Comparison of ENCODE assay signal across 18 mouse cellular contexts in the genomic region with DNA sequence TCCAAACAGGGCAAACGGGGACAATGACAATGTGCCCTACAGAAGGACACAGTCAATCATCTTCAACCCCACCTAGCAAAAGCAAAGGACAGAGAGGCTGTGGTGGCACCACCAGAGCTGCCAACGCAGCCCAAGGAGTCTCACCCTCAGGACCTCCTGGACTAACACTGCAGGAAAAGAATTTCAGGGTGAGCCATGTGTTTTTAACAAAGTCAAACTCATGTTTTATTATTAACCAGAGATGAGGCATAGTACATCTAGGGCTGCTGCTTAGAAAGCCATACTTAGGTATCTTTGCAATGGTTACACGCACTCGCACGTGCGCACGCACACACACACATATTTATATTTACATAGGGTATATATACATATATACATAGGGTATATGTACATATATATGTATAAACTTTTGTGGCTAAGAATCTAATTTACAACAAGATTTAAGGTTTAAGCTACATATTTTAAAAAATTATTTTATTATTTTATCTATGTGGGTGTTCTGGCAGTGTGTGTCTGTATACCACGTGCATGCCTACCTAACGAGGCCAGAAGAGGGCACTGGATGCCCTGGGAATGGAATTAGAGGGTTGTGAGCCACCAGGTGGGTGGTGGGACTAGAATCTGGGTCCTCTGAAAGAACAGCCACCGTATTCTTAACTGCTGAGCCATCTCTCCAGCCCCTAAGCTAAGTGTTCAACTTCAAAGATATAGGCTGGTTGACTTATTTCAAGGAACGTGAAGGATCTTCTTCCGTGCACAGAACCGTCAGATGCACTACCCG. TPM values are rescaled to one million over a fixed set of nuclear protein-coding genes. Genes with fewer than 3 reads are reported as not detected.
DNase-seq lines count a peak whose midpoint lies in the region; TF ChIP-seq lines count a peak whose summit lies in the region.
"Had no signal": no experiment of that assay in that cellular context is flagged by ENCODE, and none has a peak within 500 bp of the region (broad histone marks: within the 10 kb centered on the region; RNA-seq: fewer than 3 reads in every experiment).

No protein-coding gene starts in this region.

- peaks cover 8 to 15% of the 10 kb centered on the region in 2 experiments for H3K4me1 ChIP-seq in MEL (ENCODE audit: control insufficient read depth in 1 of 2, insufficient read depth in 2 of 2, low read length in 2 of 2)
- H3K4me1 ChIP-seq: limb, embryonic 15.5 days; midbrain, embryonic 12.5 days; neural tube, embryonic 15.5 days had no signal

- no peak for TF ChIP-seq EP300 in MEL (IDR thresholded peaks at IDR 0.05; ENCODE audit: low read depth in 1 of 2, low read length in 2 of 2)

- peak; percentile 8 for TF ChIP-seq RAD21 in MEL (IDR thresholded peaks at IDR 0.05; ENCODE audit: low read depth, low read length)

- peaks cover 0 to 11% of the 10 kb centered on the region in 2 experiments; a peak in 2 of 4 replicates for H3K36me3 ChIP-seq in MEL (ENCODE audit: control insufficient read depth in 1 of 2, insufficient read depth in 2 of 2, low read length in 2 of 2)
- H3K36me3 ChIP-seq: hindbrain, embryonic 10.5 days; limb, embryonic 15.5 days; midbrain, embryonic 12.5 days; neural tube, embryonic 15.5 days had no signal

- H3K9ac ChIP-seq in MEL (ENCODE audit: control insufficient read depth, low read depth, low read length, poor library complexity, severe bottlenecking) = no peak overlapping the region
- H3K9ac ChIP-seq: limb, embryonic 15.5 days; midbrain, embryonic 12.5 days; neural tube, embryonic 15.5 days had no signal

- H3K4me3 ChIP-seq in MEL (ENCODE audit: control insufficient read depth in 1 of 2, insufficient read depth in 1 of 2, low read depth in 2 of 2, low read length in 2 of 2) = no peak overlapping the region
- H3K4me3 ChIP-seq: hindbrain, embryonic 10.5 days; limb, embryonic 15.5 days; midbrain, embryonic 12.5 days; neural tube, embryonic 15.5 days had no signal

- no peaks in the 10 kb centered on the region for H3K27me3 ChIP-seq in MEL (ENCODE audit: control insufficient read depth in 1 of 2, insufficient read depth in 2 of 2, low read length in 2 of 2)
- H3K27me3 ChIP-seq: CH12.LX; limb, embryonic 15.5 days; midbrain, embryonic 12.5 days; neural tube, embryonic 15.5 days had no signal

- no peaks in the 10 kb centered on the region for H3K79me2 ChIP-seq in MEL (ENCODE audit: control insufficient read depth, insufficient read depth, low read length, poor library complexity)

- no peak overlapping the region for H3K27ac ChIP-seq in MEL (ENCODE audit: control insufficient read depth, low read depth, low read length)
- H3K27ac ChIP-seq: hindbrain, embryonic 10.5 days; hindbrain, postnatal 0 days; limb, embryonic 15.5 days; midbrain, embryonic 12.5 days; neural tube, embryonic 15.5 days; stomach, postnatal 0 days had no signal

- peak; percentile 70 for DNase-seq in kidney, adult 11 months
- DNase-seq in kidney, postnatal 4 days = no peak
- no peak for DNase-seq in MEL (ENCODE audit: low read depth, low spot score)
- peak; percentile 85 for DNase-seq in kidney, adult 9 months
- peak; percentile 43 to 76 for DNase-seq in kidney, postnatal 25 days
- DNase-seq in lung, postnatal 25 days (ENCODE audit: low spot score) = no peak
- no peak for DNase-seq in spleen, postnatal 36 days (ENCODE audit: low spot score in 2 of 2)
- DNase-seq: adrenal gland, adult 8-10 months; gastrocnemius, postnatal 10 days; lung, adult 18-20 months had no signal

- H3K9me3 ChIP-seq in MEL (replicated peaks; ENCODE audit: insufficient read depth, low read length) = no peaks in the 10 kb centered on the region
- H3K9me3 ChIP-seq: G1E; hindbrain, embryonic 10.5 days; limb, embryonic 15.5 days; midbrain, embryonic 12.5 days; neural tube, embryonic 15.5 days had no signal

- TF ChIP-seq POLR2A in MEL (IDR thresholded peaks at IDR 0.05; ENCODE audit: control insufficient read depth in 1 of 2, insufficient read depth in 1 of 2, low read depth in 1 of 2, low read length in 2 of 2, poor library complexity in 1 of 2) = no peak

- peak in 1 of 3 experiments; percentile 23; a peak in 2 of 6 replicates for TF ChIP-seq CTCF in MEL (IDR thresholded peaks at IDR 0.05 in 2 of 3, conservative IDR thresholded peaks at IDR 0.05 in 1 of 3; ENCODE audit: control insufficient read depth in 1 of 3, insufficient read depth in 1 of 3, low read depth in 2 of 3, low read length in 3 of 3, poor library complexity in 1 of 3, severe bottlenecking in 1 of 3)

TF ChIP-seq in MEL, 35 proteins besides CTCF, POLR2A, EP300 and RAD21:
- TF ChIP-seq MYC (IDR thresholded peaks at IDR 0.05; ENCODE audit: low read depth, low read length) (no peak), BHLHE40 (IDR thresholded peaks at IDR 0.05; ENCODE audit: borderline replicate concordance, low read depth, low read length) (no peak), SMC3 (IDR thresholded peaks at IDR 0.05; ENCODE audit: low read depth, low read length) (no peak), HCFC1 (IDR thresholded peaks at IDR 0.05; ENCODE audit: low read depth, low read length) (no peak), ZKSCAN1 (IDR thresholded peaks at IDR 0.05; ENCODE audit: low read depth, low read length) (no peak), UBTF (IDR thresholded peaks at IDR 0.05; ENCODE audit: borderline replicate concordance, insufficient read depth, low read depth, low read length) (no peak), KAT2A (conservative IDR thresholded peaks at IDR 0.05; ENCODE audit: low read depth, low read length) (no peak), MEF2A (IDR thresholded peaks at IDR 0.05; ENCODE audit: extremely low read depth, insufficient replicate concordance, low read depth, low read length, poor library complexity, severe bottlenecking) (no peak), JUND (IDR thresholded peaks at IDR 0.05; ENCODE audit: low read depth, low read length) (no peak), USF1 (IDR thresholded peaks at IDR 0.05; ENCODE audit: low read depth, low read length) (no peak)

RNA-seq across cellular contexts. Expression of a gene that starts 22.7 kb away (rescaled TPM):
- total RNA-seq in MEL (2012; rRNA removed) = 6.9 and 8.2 TPM in 2 replicates
- 10 to 100 TPM in 1 of 2 experiments, not detected in 1; 20.3 TPM for polyA plus RNA-seq in MEL (2012; ENCODE audit: insufficient read depth in 1 of 2, insufficient read length in 2 of 2, low read depth in 1 of 2, low replicate concordance in 2 of 2, missing spikeins in 1 of 2)

Comparison
In these comparisons a context has a peak if more than half of its experiments do, and no peak if none do; other contexts are left out.
1. DNase-seq: peak in kidney, adult 11 months (single experiment), kidney, adult 9 months (single experiment) and kidney, postnatal 25 days (2 of 2); none in kidney, postnatal 4 days (0 of 2), MEL (single experiment), lung, postnatal 25 days (single experiment) and spleen, postnatal 36 days (0 of 2).